Mouse (Mus musculus) CD4-positive, CD25-positive, alpha-beta regulatory T cell, adult 9 weeks (primary cell): ENCODE results near the gene Pnkp. TPM values are rescaled to one million over a fixed set of nuclear protein-coding genes. Genes with fewer than 3 reads are reported as not detected.

Experiments used
- polyA plus RNA-seq: library from polyadenylated mRNA; unstranded; fragments of 100-300 nt; shearing (Covaris generic); gene quantifications from one replicate; pipeline ENCODE4 v1.2.1, GENCODE M21; 2017

The Pnkp gene
- polyA plus RNA-seq: 100 TPM

DNA sequence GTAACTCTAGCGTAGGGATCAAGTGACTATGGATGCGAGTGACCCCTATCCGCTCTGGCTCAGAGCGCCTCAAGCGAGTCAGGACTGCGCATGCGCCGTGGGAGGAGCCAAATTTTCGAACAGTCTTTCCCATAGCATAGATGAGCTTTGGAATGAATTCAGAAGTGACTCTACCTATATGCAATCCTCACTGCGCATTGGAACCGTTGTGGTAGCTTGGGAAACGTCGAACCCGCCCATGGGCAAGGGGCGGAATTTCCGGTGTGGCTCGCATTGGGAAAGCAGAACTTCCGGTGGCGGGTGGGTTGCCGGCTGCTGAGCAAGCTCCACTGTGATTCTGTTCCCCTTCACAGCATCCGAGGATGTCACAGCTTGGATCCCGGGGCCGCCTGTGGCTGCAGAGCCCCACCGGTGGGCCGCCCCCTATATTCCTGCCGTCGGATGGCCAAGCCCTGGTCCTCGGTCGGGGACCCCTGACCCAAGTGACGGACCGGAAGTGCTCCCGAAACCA lies at the start of gene Pnkp:
Gene Pnkp (plus strand): TSS at position 98 of the 511 bp plus-strand sequence.

GRCm38 (mm10) chr7:44815721-44816469 lies 41.0 kb upstream of the Pnkp start, which contains the start of the genes Nup62 and Il4i1:
Gene Nup62 (plus strand): TSS chr7:44816088.
Gene Il4i1 (plus strand): TSS chr7:44816387.

DNA sequence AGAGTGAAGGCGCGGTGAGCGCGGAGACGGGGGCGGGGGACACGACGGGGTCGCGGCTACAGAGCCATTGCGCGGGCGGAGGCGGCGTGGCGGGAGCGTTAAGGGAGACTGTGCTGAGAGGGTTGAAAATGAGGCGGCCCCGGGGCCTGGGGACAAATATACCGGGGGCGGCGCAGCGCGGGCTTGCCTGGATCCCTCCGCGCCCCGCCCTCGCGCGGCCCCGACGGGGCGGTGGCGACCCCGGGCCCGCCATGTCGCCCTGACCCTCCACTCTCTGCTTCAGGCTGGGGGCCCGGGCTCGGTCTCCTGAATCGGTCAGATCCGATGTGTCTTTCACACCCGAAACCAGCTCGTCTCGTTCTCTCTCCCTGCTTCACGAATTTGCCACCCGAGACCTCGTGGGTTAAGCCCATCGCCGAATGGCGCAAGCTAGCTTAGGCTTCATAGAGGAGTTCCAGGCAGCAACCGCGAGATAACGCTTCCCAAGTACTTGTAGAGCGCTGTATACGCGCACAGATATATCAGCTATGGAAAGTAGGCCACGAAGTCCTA lies 40.4 kb upstream of the Pnkp start, which contains the start of gene Atf5:
Gene Atf5 (minus strand): TSS at position 189 of the 552 bp plus-strand sequence.

DNA sequence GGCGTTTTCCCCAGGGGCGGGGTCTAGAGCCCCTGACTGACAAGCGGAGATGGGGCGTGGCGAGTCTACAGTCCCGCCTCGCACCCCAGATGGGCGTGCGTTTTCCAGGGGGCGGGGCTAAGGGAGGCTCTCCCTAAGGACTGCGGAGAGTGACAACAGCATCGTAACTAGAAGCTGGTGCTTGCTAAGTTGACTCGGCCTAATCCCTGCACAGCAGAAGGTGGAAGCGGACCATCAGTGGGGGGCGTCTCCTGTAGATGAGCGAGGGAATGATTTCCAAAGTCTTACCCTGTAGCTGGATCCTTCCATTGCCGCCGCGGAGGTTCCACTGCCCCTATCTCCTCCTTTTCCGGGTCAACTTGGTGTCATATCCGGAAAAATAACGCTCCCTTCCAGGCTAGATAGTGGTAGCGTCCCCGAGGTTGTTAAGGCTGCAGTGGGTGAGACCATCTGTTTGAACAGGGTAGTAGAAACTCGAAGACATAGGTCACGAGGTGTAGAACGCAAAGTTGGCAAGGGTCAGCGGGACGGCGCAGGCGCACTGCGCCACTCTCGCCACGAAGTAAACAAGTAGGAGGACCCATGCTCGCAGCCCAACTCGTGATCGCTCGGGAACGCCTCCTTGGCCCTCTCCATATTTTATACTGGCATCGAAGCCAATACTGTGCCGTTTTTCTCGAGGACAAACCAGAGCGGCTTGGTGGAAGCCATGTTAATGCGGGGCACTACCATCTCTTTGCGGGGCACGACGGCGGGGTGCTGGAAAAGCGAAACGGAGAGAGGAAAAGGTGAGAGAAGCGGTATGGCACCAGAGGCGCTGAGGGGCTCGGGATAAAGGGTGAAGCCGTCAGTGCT lies 8.2 kb upstream of the Pnkp start, which contains the start of the genes Akt1s1 and Tbc1d17:
Gene Akt1s1 (plus strand): TSS at position 431 of the 855 bp plus-strand sequence.
Gene Tbc1d17 (minus strand): TSS at position 519 of the 855 bp plus-strand sequence.

DNA sequence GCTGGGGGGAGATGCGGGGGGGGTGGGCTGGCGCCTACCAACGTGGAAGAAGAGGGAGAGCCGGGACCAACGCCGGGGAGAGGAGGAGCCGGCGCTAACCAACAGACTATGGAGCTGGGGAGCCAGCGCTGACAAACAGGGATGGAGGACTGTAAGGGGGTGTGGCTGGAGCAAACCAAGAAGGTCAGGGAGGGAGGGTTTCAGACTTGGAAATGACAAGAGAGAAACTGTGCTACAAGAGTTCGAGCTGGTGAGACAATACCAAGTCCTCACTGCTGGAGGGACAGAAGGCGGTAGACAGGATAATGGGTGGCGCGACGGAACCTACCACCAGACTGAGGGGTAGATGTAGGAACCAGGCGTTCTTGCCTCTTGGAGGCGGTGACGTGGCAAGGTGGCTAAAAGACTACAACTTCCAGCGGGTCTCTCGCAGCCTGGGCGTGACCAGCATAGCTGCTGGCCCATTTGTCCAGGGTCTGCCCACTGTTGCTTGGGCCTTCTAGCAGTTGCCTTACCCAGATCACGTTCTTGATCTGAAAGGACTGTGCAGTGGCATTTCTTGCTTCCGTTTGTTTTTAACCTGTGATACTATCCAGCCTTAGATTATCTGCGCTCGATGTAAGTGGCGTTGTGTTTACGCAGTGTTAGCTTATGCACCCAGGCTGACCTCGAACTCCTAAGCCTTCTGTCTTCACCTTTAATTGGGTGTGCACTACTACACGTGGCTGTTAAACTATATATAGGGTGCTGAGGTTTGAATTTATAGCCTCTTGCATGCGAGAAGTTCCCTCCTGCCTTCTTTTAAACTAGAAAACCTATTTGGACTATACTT lies 13.0 kb downstream of the Pnkp start, which contains the start of gene Ptov1:
Gene Ptov1 (minus strand): TSS at position 92 of the 832 bp plus-strand sequence.

DNA sequence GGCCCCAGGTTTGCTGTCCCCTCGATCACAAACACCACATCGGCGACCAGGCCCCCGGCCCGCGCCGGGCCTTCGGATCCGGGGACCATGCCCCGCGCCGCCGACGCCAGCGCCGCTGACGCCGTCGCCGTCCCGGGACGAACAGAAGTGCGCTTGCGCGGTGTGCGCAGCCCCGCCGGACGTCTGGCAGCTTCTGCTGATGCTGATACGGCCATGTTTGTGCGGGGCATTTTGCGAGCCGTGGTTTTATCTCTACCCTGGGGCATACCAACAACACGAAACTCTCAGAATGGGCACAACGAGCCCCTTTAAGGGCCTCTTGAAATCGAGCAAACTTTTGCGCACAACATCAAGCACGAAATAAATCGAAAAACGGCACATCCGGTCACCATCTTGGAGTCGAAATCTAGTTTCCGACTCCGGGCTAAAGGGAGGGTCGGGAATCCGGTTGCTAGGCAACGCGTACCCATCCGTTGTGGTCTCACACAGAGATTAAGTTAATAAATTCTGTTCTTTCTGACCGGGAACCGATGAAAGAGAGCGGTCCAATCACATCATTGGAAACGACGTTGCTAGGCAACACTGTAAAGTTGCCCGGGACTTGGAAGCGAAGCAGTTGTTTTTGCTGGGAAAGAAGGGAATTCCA lies 35.5 kb downstream of the Pnkp start, which contains the start of gene Med25:
Gene Med25 (minus strand): TSS at position 437 of the 646 bp plus-strand sequence.

DNA sequence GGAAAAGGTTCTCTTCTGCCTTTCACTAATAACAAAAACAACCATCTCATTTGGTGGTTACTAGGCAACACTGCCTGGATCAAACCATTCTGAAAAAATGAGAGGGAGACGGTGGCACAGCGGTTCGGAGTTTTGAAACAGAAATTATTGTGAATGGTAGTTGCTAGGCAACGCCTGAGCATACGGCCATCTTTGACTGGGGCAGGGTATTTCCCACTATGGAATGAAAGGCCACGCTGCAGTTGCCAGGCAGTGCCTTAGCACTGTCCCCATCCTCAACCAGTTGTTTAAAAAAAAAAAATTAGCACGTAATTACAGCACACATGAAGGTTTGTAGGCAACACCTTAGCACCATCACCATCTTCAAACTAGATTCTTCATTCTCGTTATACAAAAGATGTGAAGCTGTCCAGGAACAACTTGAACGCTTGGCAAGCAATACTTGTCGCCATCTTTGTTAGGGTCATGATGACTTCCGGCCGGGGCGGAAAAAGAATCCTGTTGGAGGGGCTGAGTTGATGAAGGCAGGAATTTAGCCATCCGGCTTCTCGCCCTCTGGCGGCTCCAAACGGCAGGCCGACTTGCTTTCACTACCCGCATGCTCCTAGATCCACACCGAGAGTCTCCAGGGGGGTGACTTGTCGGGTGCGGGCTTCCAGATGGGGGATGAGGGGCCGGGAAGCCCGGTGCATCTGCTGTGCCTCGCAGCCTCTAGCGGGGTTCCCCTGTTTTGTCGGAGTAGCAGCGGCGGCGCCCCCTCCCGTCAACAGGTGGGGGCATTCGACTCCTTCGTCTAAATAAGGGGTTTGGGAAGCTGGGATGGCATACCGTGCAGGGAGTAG lies 38.9 kb downstream of the Pnkp start, which contains the start of gene Fuz:
Gene Fuz (plus strand): TSS at position 487 of the 842 bp plus-strand sequence.

Other genes starting within 250 kb of the Pnkp start
- gene Myh14, start 186.3 kb upstream of the Pnkp start, polyA plus RNA-seq: not detected
- not detected for gene Izumo2, start 148.4 kb upstream of the Pnkp start, polyA plus RNA-seq
- 112 TPM for gene Vrk3, start 108.7 kb upstream of the Pnkp start, polyA plus RNA-seq
- gene Zfp473, start 106.1 kb upstream of the Pnkp start, polyA plus RNA-seq: 0.57 TPM
- 58.7 TPM for gene Nup62, start 41.1 kb upstream of the Pnkp start, polyA plus RNA-seq
- 2.0 TPM for gene Il4i1, start 40.8 kb upstream of the Pnkp start, polyA plus RNA-seq
- 0.36 TPM for gene Atf5, start 40.5 kb upstream of the Pnkp start, polyA plus RNA-seq
- gene Akt1s1, start 8.1 kb upstream of the Pnkp start, polyA plus RNA-seq: 12.1 TPM
- 112 TPM for gene Tbc1d17, start 8.1 kb upstream of the Pnkp start, polyA plus RNA-seq
- gene Ptov1, start 12.6 kb downstream of the Pnkp start, polyA plus RNA-seq: 9.9 TPM
- 26.9 TPM for gene Med25, start 35.6 kb downstream of the Pnkp start, polyA plus RNA-seq
- gene Fuz, start 38.9 kb downstream of the Pnkp start, polyA plus RNA-seq: 50.8 TPM
- 26.9 TPM for gene Ap2a1, start 72.4 kb downstream of the Pnkp start, polyA plus RNA-seq
- not detected for gene Tsks, start 86.1 kb downstream of the Pnkp start, polyA plus RNA-seq
- 0.55 TPM for gene Cpt1c, start 117.7 kb downstream of the Pnkp start, polyA plus RNA-seq
- 210 TPM for gene Prmt1, start 129.4 kb downstream of the Pnkp start, polyA plus RNA-seq
- gene Irf3, start 140.5 kb downstream of the Pnkp start, polyA plus RNA-seq: 255 TPM
- 35.2 TPM for gene Bcl2l12, start 141.6 kb downstream of the Pnkp start, polyA plus RNA-seq
- gene Scaf1, start 159.2 kb downstream of the Pnkp start, polyA plus RNA-seq: 22.7 TPM
- 6.3 TPM for gene Rras, start 160.8 kb downstream of the Pnkp start, polyA plus RNA-seq
- gene Prr12, start 195.7 kb downstream of the Pnkp start, polyA plus RNA-seq: 4.8 TPM
- 148 TPM for gene Nosip, start 205.3 kb downstream of the Pnkp start, polyA plus RNA-seq
- gene Prrg2, start 205.5 kb downstream of the Pnkp start, polyA plus RNA-seq: 3.3 TPM
- 10.8 TPM for gene Rcn3, start 235.1 kb downstream of the Pnkp start, polyA plus RNA-seq
- gene Fcgrt, start 246.7 kb downstream of the Pnkp start, polyA plus RNA-seq: 2.6 TPM